Mouse (Mus musculus) neural tube, embryonic 10.5 days (tissue): ENCODE data around the gene 1700016D06Rik.
A peak's percentile ranks its signal among the peaks of the same experiment; 100 is the strongest.

Experiments used
- DNase-seq: peaks from one replicate; pipeline ENCODE4 v3.0.0-alpha.2; 2017; ENCODE audit warnings: low spot score; ENCODE audit errors: extremely low spot score

1700016D06Rik gene

GRCm38 (mm10) chr8:11635611-11636081 lies 65.2 kb downstream of the 1700016D06Rik start, which contains the start of gene Ankrd10:
Gene Ankrd10, minus strand, starts transcription at chr8:11635757.
- peak; percentile 96 for DNase-seq

- peak; percentile 90 for DNase-seq
Observed at GRCm38 (mm10) chr8:11635012-11635577, 65.8 kb downstream of the 1700016D06Rik start.

DNA sequence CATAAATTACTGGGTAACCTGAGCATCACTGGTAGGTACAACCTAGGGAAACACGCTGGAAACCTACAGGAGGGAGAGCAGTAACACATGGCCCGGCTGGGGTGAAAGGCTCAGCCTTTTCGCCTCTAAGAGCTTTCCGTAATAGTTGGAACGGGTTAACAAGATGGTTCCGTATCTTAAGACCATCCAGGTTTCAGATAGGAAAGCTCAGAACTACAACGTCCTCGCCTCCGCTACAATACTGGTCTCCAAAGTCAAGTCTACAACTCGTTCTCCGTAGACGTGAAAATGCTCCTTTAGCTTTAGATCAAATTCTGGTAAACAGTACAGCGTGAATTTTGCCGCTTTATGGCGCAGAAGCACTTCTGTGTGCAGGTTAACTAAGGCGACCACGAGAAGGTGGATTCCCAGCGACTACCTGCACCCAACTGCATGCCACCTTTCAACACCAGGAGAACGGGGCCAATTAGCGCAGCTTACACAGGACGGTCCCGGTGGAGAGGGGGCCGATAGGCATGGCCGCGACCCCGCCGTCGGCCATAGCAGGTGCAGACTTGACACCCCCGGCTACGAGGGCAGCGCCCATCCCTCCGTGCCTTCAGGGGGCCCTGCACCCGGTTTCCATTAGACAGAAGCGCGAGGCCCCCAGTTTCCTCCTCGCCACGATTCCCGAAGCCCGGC lies 66.4 kb downstream of the 1700016D06Rik start:
- no peak for DNase-seq

DNA sequence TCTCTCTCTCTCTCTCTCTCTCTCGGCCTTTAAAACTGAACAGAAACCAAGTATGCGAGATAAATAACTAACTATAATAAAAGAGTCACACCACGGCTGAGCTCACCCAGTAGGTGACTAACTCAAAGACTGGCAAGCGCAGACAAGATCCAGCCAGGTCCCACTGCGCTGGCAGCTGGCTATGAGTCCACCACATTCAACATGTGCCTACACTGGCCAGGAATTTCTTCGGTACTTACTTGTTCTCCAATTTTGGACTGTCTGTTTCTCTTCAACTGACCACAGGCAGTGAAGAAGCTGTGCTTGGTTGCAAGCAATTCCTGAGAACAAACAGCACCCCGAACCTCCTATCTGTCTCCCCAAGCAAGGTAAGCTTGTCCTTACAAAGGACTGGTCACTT lies 67.4 kb downstream of the 1700016D06Rik start:
- DNase-seq: no peak

DNA sequence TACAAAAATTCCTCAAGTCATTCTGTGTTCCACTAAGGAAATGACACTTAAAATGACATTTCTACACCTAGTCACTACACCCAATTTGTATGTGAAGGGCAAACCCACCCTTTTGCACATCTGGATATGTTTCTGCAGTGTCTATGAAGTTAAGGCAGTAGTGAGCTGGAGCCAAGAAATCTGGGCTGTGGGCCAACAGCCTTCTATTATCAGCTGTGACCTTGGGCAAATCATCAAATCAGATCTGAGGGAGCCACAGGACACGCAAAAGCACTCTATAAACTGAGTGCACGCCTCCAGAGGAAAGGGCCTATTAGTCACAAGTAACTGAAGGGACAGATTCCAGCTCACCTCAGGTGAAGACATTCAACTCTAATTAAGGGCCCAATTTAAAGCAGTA lies 68.5 kb downstream of the 1700016D06Rik start:
- DNase-seq: no peak

- no peak for DNase-seq
Observed at GRCm38 (mm10) chr8:11629206-11629605, 71.7 kb downstream of the 1700016D06Rik start.

DNA sequence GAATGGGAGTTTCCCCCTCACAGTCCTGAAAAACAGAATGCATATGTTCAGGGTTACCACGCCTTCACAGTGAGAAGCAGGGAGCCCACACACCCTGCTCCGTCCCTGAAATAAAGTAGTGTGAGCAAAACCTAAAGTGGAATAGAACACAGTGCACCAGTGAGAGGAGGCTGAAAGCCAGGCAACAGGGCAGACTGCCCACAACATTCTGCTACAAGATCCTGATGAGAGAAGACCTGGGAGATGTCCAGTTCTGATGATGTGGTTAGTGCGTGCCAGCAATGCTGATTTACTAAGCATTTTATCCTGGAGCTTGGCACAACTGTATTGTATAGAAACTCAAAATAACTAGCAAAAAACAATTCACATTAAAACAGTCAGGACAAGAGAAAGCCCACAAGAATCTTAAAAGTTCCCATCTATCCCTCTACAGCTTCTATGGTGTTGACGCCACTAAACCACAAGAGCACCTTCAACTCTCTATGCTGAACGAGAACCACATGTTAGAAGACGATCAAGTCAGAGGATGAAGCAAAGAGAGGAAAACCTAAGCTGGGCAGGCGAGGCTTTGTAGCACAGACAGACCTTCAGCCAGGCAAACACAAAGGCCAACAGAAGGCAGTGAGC lies 72.2 kb downstream of the 1700016D06Rik start:
- no peak for DNase-seq

GRCm38 (mm10) chr8:11627717-11628116 lies 73.1 kb downstream of the 1700016D06Rik start:
- no peak for DNase-seq

- no peak for DNase-seq
Observed at GRCm38 (mm10) chr8:11625084-11625483, 75.8 kb downstream of the 1700016D06Rik start.

- no peak for DNase-seq
Observed at GRCm38 (mm10) chr8:11619091-11619490, 81.8 kb downstream of the 1700016D06Rik start.

DNA sequence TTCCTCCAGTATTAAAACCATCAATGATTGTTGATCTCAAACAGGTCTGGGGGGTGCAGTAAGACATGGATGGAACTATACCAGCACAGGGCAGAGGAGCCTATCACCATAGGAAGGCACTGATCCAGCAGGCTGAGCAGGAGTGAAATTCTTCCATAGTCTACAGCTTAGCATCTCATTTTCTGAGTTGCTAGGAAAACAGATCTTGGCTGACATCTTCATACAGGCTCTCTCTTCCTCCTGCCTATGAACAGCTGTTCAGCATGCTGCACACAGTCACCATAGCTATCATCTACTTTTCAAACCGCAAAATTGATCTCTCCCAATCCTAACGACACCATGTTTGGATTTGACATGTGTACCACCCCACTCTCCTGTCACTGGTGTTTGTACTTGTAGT lies 82.8 kb downstream of the 1700016D06Rik start:
- DNase-seq: no peak

GRCm38 (mm10) chr8:11616294-11616693 lies 84.6 kb downstream of the 1700016D06Rik start:
- peak; percentile 46 for DNase-seq

DNA sequence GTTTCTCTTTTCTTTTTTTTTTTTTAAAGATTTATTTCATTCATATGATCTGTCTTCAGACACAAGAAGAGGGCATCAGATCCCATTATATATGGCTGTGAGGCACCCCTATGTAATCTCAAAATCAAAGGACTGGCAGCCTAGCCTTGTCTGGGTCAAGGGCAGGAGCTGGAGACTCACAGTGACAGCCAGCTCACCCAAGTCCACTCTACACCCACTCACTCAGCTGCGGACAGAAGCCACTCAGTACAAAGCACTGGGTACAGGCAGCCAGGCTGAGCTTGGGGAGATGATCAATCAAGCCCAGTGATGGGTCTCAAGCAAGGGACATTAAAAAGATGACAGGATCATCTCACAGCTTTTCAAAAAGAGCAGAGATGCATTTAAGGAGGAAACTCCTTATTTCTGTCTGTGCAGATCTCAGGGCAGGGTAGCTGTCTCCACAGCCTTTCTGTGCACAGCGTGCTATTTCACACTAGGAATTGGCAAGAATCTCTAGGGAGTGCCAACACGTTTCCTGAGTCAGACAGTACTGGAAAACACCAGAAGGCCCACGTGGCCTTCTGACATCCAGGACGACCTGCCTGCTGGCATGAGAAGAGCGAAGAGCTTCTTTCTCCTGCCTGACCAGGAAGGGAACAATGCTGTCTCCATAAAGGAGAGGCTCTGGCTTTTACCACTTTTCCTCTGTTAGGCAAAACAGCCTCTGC lies 86.6 kb downstream of the 1700016D06Rik start:
- no peak for DNase-seq

- no peak for DNase-seq
Observed at GRCm38 (mm10) chr8:11608848-11609247, 92.0 kb downstream of the 1700016D06Rik start.
